Mouse (Mus musculus) adrenal gland, adult 8-10 months (tissue): ENCODE data around the gene Ctcfl. TPM values are rescaled to one million over a fixed set of nuclear protein-coding genes. Genes with fewer than 3 reads are reported as not detected.
A peak's percentile ranks its signal among the peaks of the same experiment; 100 is the strongest.

ENCODE experiments used
- DNase-seq: peaks from one replicate; pipeline ENCODE4 v3.0.0; 2022
- total RNA-seq, 4 experiments: library from RNA; stranded (reverse); gene quantifications; 2 replicates each; pipeline ENCODE4 v1.2.4; 2022

Gene Ctcfl
- total RNA-seq = under 1 TPM in 2 of 4 experiments, not detected in 2; 0.13 to 0.22 TPM

DNA sequence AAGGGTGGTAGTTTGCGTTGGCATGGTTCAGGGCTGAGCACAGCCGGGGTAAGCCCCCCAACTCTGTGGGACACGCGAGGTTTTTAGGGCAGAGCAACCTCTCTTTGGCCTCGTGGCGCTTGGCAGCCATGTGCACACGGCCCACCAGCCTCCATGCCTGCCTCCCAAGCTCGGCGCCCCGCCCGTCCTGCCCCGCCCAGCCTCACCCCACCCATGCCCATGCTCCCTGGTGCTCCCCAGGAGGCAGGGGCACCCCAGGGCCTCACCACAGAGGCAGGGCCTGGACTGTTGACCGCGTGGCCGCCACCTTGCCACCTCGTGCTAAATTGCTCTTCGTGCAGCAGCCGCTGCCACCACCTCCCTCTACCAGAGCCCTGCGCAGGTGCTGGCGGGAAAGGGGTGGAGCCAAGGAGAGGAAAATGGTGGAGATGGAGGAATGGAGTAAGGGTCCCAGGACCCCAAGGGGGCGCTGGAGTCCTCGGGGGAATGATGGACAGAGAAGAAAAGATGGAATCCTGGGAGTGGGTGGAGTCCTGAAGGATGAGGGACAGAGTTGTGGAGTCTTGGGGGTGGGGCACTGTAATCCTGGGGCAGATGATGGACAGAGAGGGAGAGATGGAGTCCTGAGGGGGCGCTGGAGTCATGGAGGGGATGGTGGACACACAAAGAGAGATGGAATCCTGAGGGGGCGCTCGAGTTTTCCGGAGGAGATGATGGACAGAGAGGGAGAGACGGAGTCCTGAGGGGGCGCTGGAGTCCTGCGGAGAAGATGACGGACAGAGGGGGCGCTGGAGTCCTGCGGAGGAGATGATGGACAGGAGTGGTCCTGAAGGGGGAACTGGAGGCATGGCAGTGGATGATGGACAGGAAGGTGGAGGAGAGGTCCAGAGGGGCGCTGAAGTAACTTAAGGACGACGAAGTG is at the start of gene Ctcfl:
TSS of gene Ctcfl (minus strand) at position 503 of the 922 bp plus-strand sequence.
- no peak for DNase-seq

- no peak for DNase-seq
Observed at GRCm38 (mm10) chr2:173168411-173168851, 49.1 kb upstream of the Ctcfl start.

DNA sequence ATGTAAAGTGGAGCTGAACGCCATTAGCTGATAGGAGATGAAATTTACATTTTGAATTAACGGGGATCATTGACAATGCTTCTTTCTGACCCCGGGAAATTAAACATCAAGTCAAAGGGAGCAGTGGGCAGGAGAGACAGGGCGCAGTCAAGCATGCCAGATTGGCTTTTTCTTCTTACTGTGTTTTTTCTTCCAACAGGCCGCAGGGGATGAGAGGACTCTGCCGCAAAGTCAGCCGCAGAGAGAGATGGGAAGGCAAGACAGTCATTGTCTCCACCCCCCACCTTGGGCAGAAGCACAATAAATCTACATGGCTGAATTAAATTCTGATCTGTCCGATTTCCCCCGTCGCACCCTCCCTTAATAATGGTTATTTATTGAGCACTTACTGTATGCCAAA is 46.0 kb upstream of the Ctcfl start:
- no peak for DNase-seq

GRCm38 (mm10) chr2:173164946-173165345 is 45.6 kb upstream of the Ctcfl start:
- DNase-seq = no peak

- no peak for DNase-seq
Observed at GRCm38 (mm10) chr2:173164358-173164757, 45.0 kb upstream of the Ctcfl start.

GRCm38 (mm10) chr2:173163380-173163779 is 44.1 kb upstream of the Ctcfl start:
- no peak for DNase-seq

- peak; percentile 42 for DNase-seq
Observed at GRCm38 (mm10) chr2:173159354-173160311, 40.3 kb upstream of the Ctcfl start.

- DNase-seq = no peak
Observed at GRCm38 (mm10) chr2:173158390-173159055, 39.2 kb upstream of the Ctcfl start.

DNA sequence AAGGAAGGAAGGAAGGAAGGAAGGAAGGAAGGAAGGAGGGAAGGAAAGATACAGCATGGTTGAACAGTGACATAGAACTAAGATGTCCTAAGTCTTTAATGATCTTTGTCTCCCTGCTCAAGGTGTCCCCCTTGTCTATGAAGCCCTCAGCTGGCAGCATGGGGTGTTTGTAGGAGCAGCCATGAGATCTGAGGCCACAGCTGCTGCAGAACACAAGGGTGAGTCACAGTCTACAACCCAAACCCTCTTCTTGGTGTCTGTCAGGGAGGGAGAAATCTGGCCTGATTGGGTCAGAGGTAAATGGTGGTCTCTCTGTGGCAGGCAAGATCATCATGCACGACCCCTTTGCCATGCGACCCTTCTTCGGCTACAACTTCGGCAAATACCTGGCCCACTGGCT is 38.5 kb upstream of the Ctcfl start:
- no peak for DNase-seq

- no peak for DNase-seq
Observed at GRCm38 (mm10) chr2:173157376-173157775, 38.1 kb upstream of the Ctcfl start.

DNA sequence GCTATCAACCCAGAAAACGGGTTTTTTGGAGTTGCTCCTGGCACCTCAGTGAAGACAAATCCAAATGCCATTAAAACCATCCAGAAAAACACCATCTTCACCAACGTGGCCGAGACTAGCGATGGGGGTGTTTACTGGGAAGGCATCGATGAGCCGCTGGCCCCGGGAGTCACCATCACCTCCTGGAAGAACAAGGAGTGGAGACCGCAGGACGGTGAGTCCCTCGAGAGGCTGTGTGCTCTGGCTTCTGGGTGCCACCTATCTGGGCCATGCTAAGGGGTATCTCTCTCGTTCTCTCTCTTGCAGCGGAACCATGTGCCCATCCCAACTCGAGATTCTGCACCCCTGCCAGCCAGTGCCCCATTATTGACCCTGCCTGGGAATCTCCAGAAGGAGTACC is 37.6 kb upstream of the Ctcfl start:
- DNase-seq = no peak

GRCm38 (mm10) chr2:173155907-173156306 is 36.6 kb upstream of the Ctcfl start:
- no peak for DNase-seq

GRCm38 (mm10) chr2:173154962-173155361 is 35.6 kb upstream of the Ctcfl start:
- DNase-seq = no peak

- DNase-seq = no peak
Observed at GRCm38 (mm10) chr2:173154513-173154912, 35.2 kb upstream of the Ctcfl start.

- DNase-seq = no peak
Observed at GRCm38 (mm10) chr2:173153266-173153665, 33.9 kb upstream of the Ctcfl start.

- no peak for DNase-seq
Observed at GRCm38 (mm10) chr2:173152436-173153151, 33.3 kb upstream of the Ctcfl start, which contains the start of gene Pck1. TSS of gene Pck1 (plus strand) at chr2:173153048.

DNA sequence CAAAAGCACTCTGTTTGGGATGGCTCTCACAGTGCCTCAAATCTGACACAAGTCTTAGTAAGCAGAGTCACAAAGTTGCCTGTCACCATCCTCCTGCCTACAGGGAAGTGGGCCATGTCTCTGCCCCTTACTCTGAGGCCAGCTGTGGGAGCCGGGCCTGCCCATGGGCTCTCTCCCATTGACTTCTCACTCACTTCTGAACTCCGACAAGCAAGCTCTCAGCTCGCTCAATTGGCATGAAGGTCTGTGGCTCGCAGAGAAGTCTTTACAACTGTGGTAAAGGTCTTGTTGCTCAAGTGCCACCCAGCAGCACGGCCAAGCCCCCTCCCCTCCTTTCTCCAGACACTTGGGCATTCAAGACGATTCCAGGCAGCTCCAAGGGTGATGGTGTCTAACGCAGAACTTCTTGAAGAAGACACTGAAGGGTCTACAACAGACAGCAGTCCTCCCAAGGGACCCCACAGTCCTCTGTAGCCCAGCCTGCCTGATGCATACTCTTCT is 32.5 kb upstream of the Ctcfl start:
- DNase-seq = no peak

DNA sequence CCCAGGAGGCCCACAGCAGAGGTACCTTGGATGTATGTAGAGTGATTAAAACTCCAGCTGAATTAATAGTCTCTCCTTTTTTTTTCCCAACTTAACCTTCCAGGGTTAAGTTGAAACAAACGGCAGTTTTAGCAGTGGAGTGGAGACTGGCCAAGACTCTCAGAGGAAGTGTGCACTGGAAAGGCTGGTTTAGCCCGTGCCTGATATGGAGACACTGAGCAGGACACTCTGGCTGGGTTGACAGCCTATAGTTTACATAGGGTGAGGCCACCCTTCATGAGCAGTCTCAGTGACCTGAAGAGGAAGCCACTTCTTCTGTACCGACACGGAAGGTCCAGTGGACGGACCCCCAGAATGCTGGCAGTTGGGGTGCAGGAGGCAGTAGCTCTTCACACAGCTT is 32.0 kb upstream of the Ctcfl start:
- no peak for DNase-seq

DNA sequence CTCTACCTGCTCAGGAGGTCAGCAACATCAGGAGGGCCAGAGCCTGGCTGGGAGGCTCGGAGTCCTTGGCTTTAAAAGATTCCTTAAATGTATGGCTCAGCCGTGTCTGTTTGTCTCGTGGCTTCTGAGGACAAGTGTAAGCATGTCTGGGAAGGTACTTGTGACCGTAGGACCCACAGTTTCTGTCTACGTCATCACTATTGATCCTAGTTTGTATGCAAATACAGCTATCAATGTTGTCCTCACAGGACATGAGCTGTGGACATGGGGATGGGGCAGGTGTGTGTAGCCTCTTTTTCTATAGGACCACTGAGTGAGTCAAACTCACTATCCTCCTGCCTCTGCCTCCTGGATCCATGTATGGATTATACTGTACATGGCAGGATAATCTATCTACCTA is 28.7 kb upstream of the Ctcfl start:
- DNase-seq = no peak

DNA sequence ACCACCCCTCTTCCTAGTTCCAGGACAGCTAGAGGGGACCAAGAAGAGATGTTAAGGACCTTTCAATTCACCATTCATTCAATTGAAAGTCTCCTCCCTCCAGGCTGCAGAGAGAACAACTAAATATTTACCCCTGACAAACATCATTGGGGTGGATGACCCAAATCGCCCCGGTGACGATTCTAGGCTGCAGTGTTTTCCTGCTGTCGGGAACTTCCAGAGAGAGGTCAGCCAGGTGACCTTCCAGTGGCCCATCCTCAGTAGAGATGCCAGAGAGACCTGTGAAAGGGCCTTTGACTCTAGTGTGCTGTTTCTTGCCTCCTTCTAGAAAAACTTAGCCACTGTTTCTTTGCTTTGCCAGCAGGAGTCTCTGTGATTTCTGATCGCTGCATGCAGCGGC is 27.4 kb upstream of the Ctcfl start:
- DNase-seq = no peak

GRCm38 (mm10) chr2:173145808-173146207 is 26.5 kb upstream of the Ctcfl start:
- no peak for DNase-seq

- DNase-seq = peak; percentile 39
Observed at GRCm38 (mm10) chr2:173143611-173144010, 24.3 kb upstream of the Ctcfl start.
